ENCODE assay signal across 9 mouse cellular contexts in the genomic region with DNA sequence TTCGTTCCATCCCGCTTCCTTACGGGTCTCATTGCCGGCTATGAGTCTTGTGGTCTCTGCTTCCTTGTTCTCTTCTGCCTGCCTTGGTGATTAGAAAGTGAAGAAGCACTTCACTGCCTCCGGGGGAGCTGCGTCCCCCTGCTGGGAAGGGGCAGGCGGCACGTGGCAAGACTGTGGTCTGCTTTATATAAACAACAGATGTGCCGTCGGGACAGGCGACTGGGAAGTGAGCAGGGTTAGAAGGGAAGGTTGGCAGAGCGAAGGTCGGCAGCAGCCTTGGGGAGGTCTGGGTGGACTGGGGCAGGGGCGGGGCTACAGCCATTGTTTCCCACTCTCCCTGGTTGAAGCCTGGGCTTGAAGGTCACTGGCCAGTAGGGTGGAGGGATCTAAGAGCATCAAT. TPM values are rescaled to one million over a fixed set of nuclear protein-coding genes. Genes with fewer than 3 reads are reported as not detected.
DNase-seq lines count a peak whose midpoint lies in the region; ATAC-seq and TF ChIP-seq lines count a peak whose summit lies in the region.
"Had no signal": no experiment of that assay in that cellular context is flagged by ENCODE, and none has a peak within 500 bp of the region (broad histone marks: within the 10 kb centered on the region; RNA-seq: fewer than 3 reads in every experiment).

No protein-coding gene starts in this region.

- peak overlapping the region; percentile 8; the same call in 1 of the 2 replicates for H3K4me3 ChIP-seq in heart, adult 2 months
- peak overlapping the region in 1 of 2 experiments; percentile 31; a peak in 2 of 4 replicates for H3K4me3 ChIP-seq in ES-E14 (ENCODE audit: insufficient read depth in 1 of 2, low read depth in 1 of 2, low read length in 2 of 2, poor library complexity in 1 of 2, severe bottlenecking in 1 of 2)
- peak overlapping the region; percentile 21 for H3K4me3 ChIP-seq in embryonic facial prominence, embryonic 12.5 days
- 0 out of 2 replicates have a peak overlapping the region, but pooled peaks have one; percentile 18 for H3K4me3 ChIP-seq in liver, embryonic 16.5 days (ENCODE audit: low read depth, low read length)
- H3K4me3 ChIP-seq: myocyte had no signal

- DNase-seq in heart, adult 2 months: no peak
- no peak for DNase-seq in heart, postnatal 36 days
- peak; percentile 50 for DNase-seq in ES-E14 (ENCODE audit: low read depth, low spot score)
- DNase-seq in induced T-regulatory cell, adult 2 months (ENCODE audit: low read depth): peak; percentile 54
- DNase-seq in splenic B cell, adult 2 months (ENCODE audit: low read depth, low spot score): peak; percentile 39
- no peak for DNase-seq in c-Kit-positive CD71-positive TER-119-positive erythroid progenitor cells, embryonic 14.5 days (ENCODE audit: low spot score)

- no peak overlapping the region for H3K27ac ChIP-seq in heart, adult 2 months
- no peak overlapping the region for H3K27ac ChIP-seq in ES-E14 (ENCODE audit: insufficient read depth, low read depth, low read length, poor library complexity, severe bottlenecking)
- no peak overlapping the region for H3K27ac ChIP-seq in embryonic facial prominence, embryonic 12.5 days
- H3K27ac ChIP-seq in liver, embryonic 16.5 days (ENCODE audit: low read length): no peak overlapping the region

- no peaks in the 10 kb centered on the region for H3K36me3 ChIP-seq in heart, adult 2 months (ENCODE audit: control insufficient read depth, insufficient read depth, low read length)
- no peaks in the 10 kb centered on the region for H3K36me3 ChIP-seq in ES-E14 (ENCODE audit: control insufficient read depth, insufficient read depth, low read length, poor library complexity, severe bottlenecking)
- H3K36me3 ChIP-seq in embryonic facial prominence, embryonic 12.5 days: peaks cover 11% of the 10 kb centered on the region
- H3K36me3 ChIP-seq in liver, embryonic 16.5 days (ENCODE audit: control insufficient read depth, insufficient read depth): no peaks in the 10 kb centered on the region; the same call in none of the 2 replicates
- H3K36me3 ChIP-seq in splenic B cell, adult 2 months (ENCODE audit: control insufficient read depth, insufficient read depth, low read length, poor library complexity, severe bottlenecking): no peaks in the 10 kb centered on the region

- intact Hi-C loops in heart, adult 2 months (cut with DNase I): no loop called here
- intact Hi-C loops in heart, postnatal 36 days (cut with DNase I): no loop called here

- no peak for TF ChIP-seq CTCF in heart, adult 2 months (IDR thresholded peaks at IDR 0.05)

- 2% methylated on average over 14 of the region's 14 CpGs for WGBS in heart, adult 2 months
- 2% methylated on average over 14 of the region's 14 CpGs for WGBS in embryonic facial prominence, embryonic 12.5 days
- WGBS in liver, embryonic 16.5 days (ENCODE audit: insufficient replicate concordance): 1% methylated on average over 14 of the region's 14 CpGs

- no peak for TF ChIP-seq EP300 in heart, adult 2 months (IDR thresholded peaks at IDR 0.05; ENCODE audit: insufficient read depth, low read depth, low read length)

- H3K4me1 ChIP-seq in heart, adult 2 months (ENCODE audit: control insufficient read depth, insufficient read depth, low read length): peaks cover 5% of the 10 kb centered on the region; the same call in 1 of the 2 replicates
- H3K4me1 ChIP-seq in ES-E14 (ENCODE audit: control insufficient read depth in 2 of 2, insufficient read depth in 2 of 2, low read length in 2 of 2, poor library complexity in 1 of 2): peaks cover 9 to 19% of the 10 kb centered on the region in 2 experiments; a peak in 3 of 4 replicates
- H3K4me1 ChIP-seq in embryonic facial prominence, embryonic 12.5 days: peaks cover 32% of the 10 kb centered on the region
- peaks cover 15% of the 10 kb centered on the region for H3K4me1 ChIP-seq in liver, embryonic 16.5 days (ENCODE audit: control insufficient read depth, low read depth, low read length)

- no peaks in the 10 kb centered on the region for H3K9me3 ChIP-seq in ES-E14 (ENCODE audit: control insufficient read depth, insufficient read depth, low read depth, low read length)
- H3K9me3 ChIP-seq in embryonic facial prominence, embryonic 12.5 days: no peaks in the 10 kb centered on the region
- H3K9me3 ChIP-seq in liver, embryonic 16.5 days (replicated peaks; ENCODE audit: control insufficient read depth, low read length): no peaks in the 10 kb centered on the region

- no peaks in the 10 kb centered on the region for H3K27me3 ChIP-seq in heart, adult 2 months (ENCODE audit: control insufficient read depth, insufficient read depth, low read length)
- H3K27me3 ChIP-seq in embryonic facial prominence, embryonic 12.5 days: peaks cover 20% of the 10 kb centered on the region; the same call in 1 of the 2 replicates
- H3K27me3 ChIP-seq in liver, embryonic 16.5 days (ENCODE audit: control insufficient read depth, insufficient read depth, low read depth, low read length): peaks cover 37% of the 10 kb centered on the region
- H3K27me3 ChIP-seq in splenic B cell, adult 2 months (ENCODE audit: control insufficient read depth, insufficient read depth, low read length, poor library complexity, severe bottlenecking): no peaks in the 10 kb centered on the region

- no peak for ATAC-seq in embryonic facial prominence, embryonic 12.5 days (ENCODE audit: insufficient number of reproducible peaks, insufficient read depth, low FRiP score, low TSS enrichment)
- ATAC-seq in liver, embryonic 16.5 days (ENCODE audit: low read depth): no peak

- H3K4me2 ChIP-seq in embryonic facial prominence, embryonic 12.5 days (replicated peaks): peak overlapping the region; percentile 100
- H3K4me2 ChIP-seq in liver, embryonic 16.5 days (ENCODE audit: low read depth, low read length): peak overlapping the region; percentile 37

- no peaks in the 10 kb centered on the region for H3K79me2 ChIP-seq in heart, adult 2 months (replicated peaks; ENCODE audit: control insufficient read depth, insufficient read depth, low read length)

- in situ Hi-C loops in ES-E14 (cut with MboI; ENCODE audit: low sequenced_read_pairs in 2 of 2, unreplicated experiment in 2 of 2): no loop called here

- TF ChIP-seq POLR2A in heart, adult 2 months (IDR thresholded peaks at IDR 0.05; ENCODE audit: insufficient read depth, low read depth, low read length): no peak

- H3K9ac ChIP-seq in heart, adult 2 months (ENCODE audit: low read depth, low read length): no peak overlapping the region
- no peak overlapping the region for H3K9ac ChIP-seq in ES-E14 (ENCODE audit: insufficient read depth, low read depth, low read length, poor library complexity, severe bottlenecking)
- H3K9ac ChIP-seq in embryonic facial prominence, embryonic 12.5 days: no peak overlapping the region
- H3K9ac ChIP-seq in liver, embryonic 16.5 days (ENCODE audit: low read depth, low read length): no peak overlapping the region

TF ChIP-seq in ES-E14, 5 proteins besides CTCF, POLR2A, EP300 and RAD21:
- TF ChIP-seq MAFK (IDR thresholded peaks at IDR 0.05; ENCODE audit: insufficient read depth, low read depth, low read length) (no peak), ZNF384 (IDR thresholded peaks at IDR 0.05; ENCODE audit: low read depth, low read length) (no peak), ZC3H11A (IDR thresholded peaks at IDR 0.05; ENCODE audit: borderline replicate concordance, low read depth, low read length) (no peak), HCFC1 (IDR thresholded peaks at IDR 0.05; ENCODE audit: borderline replicate concordance, insufficient read depth, low read length) (no peak), CHD2 (IDR thresholded peaks at IDR 0.05; ENCODE audit: low read depth, low read length) (no peak)

RNA-seq across cellular contexts. Expression of a gene that starts 1.6 kb away (rescaled TPM):
- total RNA-seq in heart, adult 2 months (2021): under 1 TPM in 1 of 2 experiments, not detected in 1; 0.18 TPM
- polyA plus RNA-seq in heart, adult 2 months (2012; rRNA removed): 0.29 and 0.55 TPM in 2 replicates
- total RNA-seq in heart, postnatal 36 days (2021): under 1 TPM in 1 of 2 experiments, not detected in 1; 0.08 TPM
- total RNA-seq in ES-E14 (2012; rRNA removed): 0.40 and 0.63 TPM in 2 replicates
- polyA plus RNA-seq in embryonic facial prominence, embryonic 12.5 days (2016; fragmentation: Nextera tagmentation; extraction: Ambion mirVana): 1.3 and 1.9 TPM in 2 replicates
- 0.33 and 0.35 TPM in 2 replicates for polyA plus RNA-seq in liver, embryonic 16.5 days (2015; fragmentation: Nextera tagmentation; extraction: Ambion mirVana)

RNA-seq across cellular contexts. Expression of a gene that starts 1.6 kb away (rescaled TPM):
- total RNA-seq in heart, adult 2 months (2021): not detected
- polyA plus RNA-seq in heart, adult 2 months (2012; rRNA removed): 0.16 and 0.20 TPM in 2 replicates
- not detected for total RNA-seq in heart, postnatal 36 days (2021)
- 2.9 and 4.6 TPM in 2 replicates for total RNA-seq in ES-E14 (2012; rRNA removed)
- polyA plus RNA-seq in embryonic facial prominence, embryonic 12.5 days (2016; fragmentation: Nextera tagmentation; extraction: Ambion mirVana): 1.1 and 1.2 TPM in 2 replicates
- 0.72 and 0.78 TPM in 2 replicates for polyA plus RNA-seq in liver, embryonic 16.5 days (2015; fragmentation: Nextera tagmentation; extraction: Ambion mirVana)

RNA-seq across cellular contexts. Expression of a gene that starts 35.7 kb away (rescaled TPM):
- total RNA-seq in heart, adult 2 months (2021): 10 to 100 TPM; 74.7 to 85.0 TPM
- polyA plus RNA-seq in heart, adult 2 months (2012; rRNA removed): 48.0 and 83.9 TPM in 2 replicates
- total RNA-seq in heart, postnatal 36 days (2021): 10 to 100 TPM; 77.5 to 87.7 TPM
- 27.2 and 31.1 TPM in 2 replicates for total RNA-seq in ES-E14 (2012; rRNA removed)
- polyA plus RNA-seq in embryonic facial prominence, embryonic 12.5 days (2016; fragmentation: Nextera tagmentation; extraction: Ambion mirVana): 195 and 207 TPM in 2 replicates
- 38.3 and 40.1 TPM in 2 replicates for polyA plus RNA-seq in liver, embryonic 16.5 days (2015; fragmentation: Nextera tagmentation; extraction: Ambion mirVana)

RNA-seq across cellular contexts. Expression of a gene that starts 52.7 kb away (rescaled TPM):
- total RNA-seq in heart, adult 2 months (2021): 10 to 100 TPM; 63.2 to 68.9 TPM
- polyA plus RNA-seq in heart, adult 2 months (2012; rRNA removed): 84.4 and 96.9 TPM in 2 replicates
- 10 to 100 TPM; 63.7 to 64.2 TPM for total RNA-seq in heart, postnatal 36 days (2021)
- 317 and 466 TPM in 2 replicates for total RNA-seq in ES-E14 (2012; rRNA removed)
- 300 and 305 TPM in 2 replicates for polyA plus RNA-seq in embryonic facial prominence, embryonic 12.5 days (2016; fragmentation: Nextera tagmentation; extraction: Ambion mirVana)
- 181 and 185 TPM in 2 replicates for polyA plus RNA-seq in liver, embryonic 16.5 days (2015; fragmentation: Nextera tagmentation; extraction: Ambion mirVana)

Comparison
In these comparisons a context has a peak if more than half of its experiments do, and no peak if none do; other contexts are left out.
1. DNase-seq: peak in ES-E14 (single experiment), induced T-regulatory cell, adult 2 months (single experiment) and splenic B cell, adult 2 months (single experiment); none in heart, adult 2 months (0 of 2), heart, postnatal 36 days (0 of 2) and c-Kit-positive CD71-positive TER-119-positive erythroid progenitor cells, embryonic 14.5 days (single experiment).